Mouse (Mus musculus) E14TG2a.4 (cell line): Measurements from ENCODE around the gene Smarcd2.

ENCODE experiments used
- CTCF ChIP-seq: conservative IDR thresholded peaks from 2 replicates; pipeline ENCODE4 v1.5.1; 2014; ENCODE audit warnings: low read length
- NANOG ChIP-seq: IDR thresholded peaks from 2 replicates; pipeline ENCODE4 v1.6.1; 2014; ENCODE audit warnings: borderline replicate concordance, low read length, mixed read lengths

- TF ChIP-seq CTCF (no peak), NANOG (no peak)
Measured at GRCm38 (mm10) chr11:106264988-106265387, 7.8 kb downstream of the Smarcd2 start.
